Mouse (Mus musculus): ENCODE data around the gene Krcc1. TPM values are rescaled to one million over a fixed set of nuclear protein-coding genes. Genes with fewer than 3 reads are reported as not detected.

Gene Krcc1
- polyA plus RNA-seq, 1 experiment from 2014 or later: 20.3 TPM

GRCm38 (mm10) chr6:71239069-71239750 is 32.3 kb upstream of the Krcc1 start:
- Histone ChIP-seq H3K27ac (ENCODE audit: low read depth, low read length) (no peak overlapping the region), H3K4me2 (ENCODE audit: low read length) (no peak overlapping the region), H3K4me3 (ENCODE audit: low read length) (no peak overlapping the region), H3K27me3 (replicated peaks; ENCODE audit: control insufficient read depth, insufficient read depth, low read length) (no peaks in the 10 kb centered on the region), H3K36me3 (ENCODE audit: control insufficient read depth, insufficient read depth, low read length) (no peaks in the 10 kb centered on the region), H3K4me1 (ENCODE audit: control insufficient read depth, insufficient read depth, low read depth, low read length) (no peaks in the 10 kb centered on the region), H3K9ac (ENCODE audit: low read depth, low read length) (no peak overlapping the region), H3K9me3 (ENCODE audit: control insufficient read depth, low read length) (0 out of 2 replicates have a peak, but pooled peaks cover 2% of the 10 kb centered on the region)
- 90% methylated on average over 26 of the region's 26 CpGs for WGBS
- no peak for ATAC-seq

GRCm38 (mm10) chr6:71240831-71241230 is 30.6 kb upstream of the Krcc1 start:
- Histone ChIP-seq H3K9ac (ENCODE audit: low read depth, low read length) (no peak overlapping the region), H3K36me3 (ENCODE audit: control insufficient read depth, insufficient read depth, low read length) (no peaks in the 10 kb centered on the region), H3K9me3 (ENCODE audit: control insufficient read depth, low read length) (0 out of 2 replicates have a peak, but pooled peaks cover 2% of the 10 kb centered on the region), H3K4me1 (ENCODE audit: control insufficient read depth, insufficient read depth, low read depth, low read length) (no peaks in the 10 kb centered on the region), H3K27ac (ENCODE audit: low read depth, low read length) (no peak overlapping the region), H3K4me3 (ENCODE audit: low read length) (no peak overlapping the region), H3K4me2 (ENCODE audit: low read length) (no peak overlapping the region), H3K27me3 (replicated peaks; ENCODE audit: control insufficient read depth, insufficient read depth, low read length) (no peaks in the 10 kb centered on the region)
- no peak for ATAC-seq
- WGBS: 85% methylated on average over 7 of the region's 7 CpGs

GRCm38 (mm10) chr6:71242811-71243210 is 28.7 kb upstream of the Krcc1 start:
- no peak overlapping the region for H3K9ac ChIP-seq (ENCODE audit: low read depth, low read length)
- no peaks in the 10 kb centered on the region for H3K36me3 ChIP-seq (ENCODE audit: control insufficient read depth, insufficient read depth, low read length)
- no peaks in the 10 kb centered on the region for H3K27me3 ChIP-seq (replicated peaks; ENCODE audit: control insufficient read depth, insufficient read depth, low read length)
- H3K4me3 ChIP-seq (ENCODE audit: low read length): no peak overlapping the region
- no peaks in the 10 kb centered on the region for H3K4me1 ChIP-seq (ENCODE audit: control insufficient read depth, insufficient read depth, low read depth, low read length)
- H3K4me2 ChIP-seq (ENCODE audit: low read length): no peak overlapping the region
- H3K27ac ChIP-seq (ENCODE audit: low read depth, low read length): no peak overlapping the region
- ATAC-seq: no peak
- 0 out of 2 replicates have a peak, but pooled peaks cover 2% of the 10 kb centered on the region for H3K9me3 ChIP-seq (ENCODE audit: control insufficient read depth, low read length)
- 92% methylated on average over 1 of the region's 1 CpGs for WGBS

GRCm38 (mm10) chr6:71243258-71243657 is 28.2 kb upstream of the Krcc1 start:
- Histone ChIP-seq H3K27me3 (replicated peaks; ENCODE audit: control insufficient read depth, insufficient read depth, low read length) (no peaks in the 10 kb centered on the region), H3K4me2 (ENCODE audit: low read length) (no peak overlapping the region), H3K4me1 (ENCODE audit: control insufficient read depth, insufficient read depth, low read depth, low read length) (no peaks in the 10 kb centered on the region), H3K9me3 (ENCODE audit: control insufficient read depth, low read length) (0 out of 2 replicates have a peak, but pooled peaks cover 2% of the 10 kb centered on the region), H3K36me3 (ENCODE audit: control insufficient read depth, insufficient read depth, low read length) (no peaks in the 10 kb centered on the region), H3K27ac (ENCODE audit: low read depth, low read length) (no peak overlapping the region), H3K9ac (ENCODE audit: low read depth, low read length) (no peak overlapping the region), H3K4me3 (ENCODE audit: low read length) (no peak overlapping the region)
- no peak for ATAC-seq
- WGBS: 90% methylated on average over 3 of the region's 3 CpGs

- WGBS: 96% methylated on average over 1 of the region's 1 CpGs
- Histone ChIP-seq H3K27ac (ENCODE audit: low read depth, low read length) (no peak overlapping the region), H3K4me1 (ENCODE audit: control insufficient read depth, insufficient read depth, low read depth, low read length) (no peaks in the 10 kb centered on the region), H3K4me3 (ENCODE audit: low read length) (no peak overlapping the region), H3K4me2 (ENCODE audit: low read length) (no peak overlapping the region), H3K36me3 (ENCODE audit: control insufficient read depth, insufficient read depth, low read length) (no peaks in the 10 kb centered on the region), H3K27me3 (replicated peaks; ENCODE audit: control insufficient read depth, insufficient read depth, low read length) (no peaks in the 10 kb centered on the region), H3K9me3 (ENCODE audit: control insufficient read depth, low read length) (no peaks in the 10 kb centered on the region), H3K9ac (ENCODE audit: low read depth, low read length) (no peak overlapping the region)
- no peak for ATAC-seq
These were observed 23.1 kb upstream of the Krcc1 start for GRCm38 (mm10) chr6:71248420-71248819.

- Histone ChIP-seq H3K9ac (ENCODE audit: low read depth, low read length) (no peak overlapping the region), H3K4me2 (ENCODE audit: low read length) (no peak overlapping the region), H3K36me3 (ENCODE audit: control insufficient read depth, insufficient read depth, low read length) (no peaks in the 10 kb centered on the region), H3K27ac (ENCODE audit: low read depth, low read length) (no peak overlapping the region), H3K4me1 (ENCODE audit: control insufficient read depth, insufficient read depth, low read depth, low read length) (no peaks in the 10 kb centered on the region), H3K4me3 (ENCODE audit: low read length) (no peak overlapping the region), H3K9me3 (ENCODE audit: control insufficient read depth, low read length) (no peaks in the 10 kb centered on the region), H3K27me3 (replicated peaks; ENCODE audit: control insufficient read depth, insufficient read depth, low read length) (no peaks in the 10 kb centered on the region)
- WGBS: 68% methylated on average over 3 of the region's 3 CpGs
- no peak for ATAC-seq
These were observed 21.9 kb upstream of the Krcc1 start for GRCm38 (mm10) chr6:71249615-71250014.

DNA sequence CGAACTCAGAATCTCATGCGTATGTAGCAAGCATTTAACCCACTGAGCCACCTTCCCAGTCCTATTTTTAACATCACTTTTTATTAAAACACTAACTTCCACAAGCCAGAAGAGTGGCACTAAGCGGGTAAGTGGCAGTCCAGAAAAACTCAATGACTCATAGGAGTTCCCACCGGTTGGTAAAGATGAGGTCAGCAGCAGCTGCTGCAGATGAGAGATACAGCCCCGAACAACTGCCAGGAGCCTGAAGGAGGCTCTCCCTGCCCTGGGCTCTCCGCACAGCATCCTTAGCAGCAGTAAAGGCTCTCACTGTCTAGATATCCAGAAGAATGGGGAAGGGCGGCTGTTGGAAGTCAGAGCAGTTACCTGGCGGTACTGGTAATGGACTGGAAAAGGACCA is 20.5 kb upstream of the Krcc1 start:
- no peaks in the 10 kb centered on the region for H3K36me3 ChIP-seq (ENCODE audit: control insufficient read depth, insufficient read depth, low read length)
- no peak overlapping the region for H3K9ac ChIP-seq (ENCODE audit: low read depth, low read length)
- 88% methylated on average over 8 of the region's 8 CpGs for WGBS
- no peak overlapping the region for H3K4me2 ChIP-seq (ENCODE audit: low read length)
- H3K27ac ChIP-seq (ENCODE audit: low read depth, low read length): no peak overlapping the region
- no peaks in the 10 kb centered on the region for H3K9me3 ChIP-seq (ENCODE audit: control insufficient read depth, low read length)
- no peak for ATAC-seq
- H3K4me1 ChIP-seq (ENCODE audit: control insufficient read depth, insufficient read depth, low read depth, low read length): no peaks in the 10 kb centered on the region
- H3K27me3 ChIP-seq (replicated peaks; ENCODE audit: control insufficient read depth, insufficient read depth, low read length): no peaks in the 10 kb centered on the region
- no peak overlapping the region for H3K4me3 ChIP-seq (ENCODE audit: low read length)

- no peak overlapping the region for H3K4me3 ChIP-seq (ENCODE audit: low read length)
- H3K27ac ChIP-seq (ENCODE audit: low read depth, low read length): no peak overlapping the region
- 92% methylated on average over 6 of the region's 6 CpGs for WGBS
- no peak overlapping the region for H3K4me2 ChIP-seq (ENCODE audit: low read length)
- no peaks in the 10 kb centered on the region for H3K9me3 ChIP-seq (ENCODE audit: control insufficient read depth, low read length)
- H3K36me3 ChIP-seq (ENCODE audit: control insufficient read depth, insufficient read depth, low read length): no peaks in the 10 kb centered on the region
- no peaks in the 10 kb centered on the region for H3K4me1 ChIP-seq (ENCODE audit: control insufficient read depth, insufficient read depth, low read depth, low read length)
- no peaks in the 10 kb centered on the region for H3K27me3 ChIP-seq (replicated peaks; ENCODE audit: control insufficient read depth, insufficient read depth, low read length)
- no peak for ATAC-seq
- H3K9ac ChIP-seq (ENCODE audit: low read depth, low read length): no peak overlapping the region
These were observed 17.0 kb upstream of the Krcc1 start for GRCm38 (mm10) chr6:71254456-71254855.

- no peak for ATAC-seq
- H3K9me3 ChIP-seq (ENCODE audit: control insufficient read depth, low read length): no peaks in the 10 kb centered on the region
- 95% methylated on average over 10 of the region's 10 CpGs for WGBS
- H3K4me3 ChIP-seq (ENCODE audit: low read length): no peak overlapping the region
- H3K27ac ChIP-seq (ENCODE audit: low read depth, low read length): no peak overlapping the region
- no peaks in the 10 kb centered on the region for H3K4me1 ChIP-seq (ENCODE audit: control insufficient read depth, insufficient read depth, low read depth, low read length)
- H3K9ac ChIP-seq (ENCODE audit: low read depth, low read length): no peak overlapping the region
- no peaks in the 10 kb centered on the region for H3K36me3 ChIP-seq (ENCODE audit: control insufficient read depth, insufficient read depth, low read length)
- no peak overlapping the region for H3K4me2 ChIP-seq (ENCODE audit: low read length)
- no peaks in the 10 kb centered on the region for H3K27me3 ChIP-seq (replicated peaks; ENCODE audit: control insufficient read depth, insufficient read depth, low read length)
These were observed 15.3 kb upstream of the Krcc1 start for GRCm38 (mm10) chr6:71256166-71256565.

Data from hindbrain, embryonic 16.5 days (tissue).